9 mouse cellular contexts compared by ENCODE assay signal in the genomic region with DNA sequence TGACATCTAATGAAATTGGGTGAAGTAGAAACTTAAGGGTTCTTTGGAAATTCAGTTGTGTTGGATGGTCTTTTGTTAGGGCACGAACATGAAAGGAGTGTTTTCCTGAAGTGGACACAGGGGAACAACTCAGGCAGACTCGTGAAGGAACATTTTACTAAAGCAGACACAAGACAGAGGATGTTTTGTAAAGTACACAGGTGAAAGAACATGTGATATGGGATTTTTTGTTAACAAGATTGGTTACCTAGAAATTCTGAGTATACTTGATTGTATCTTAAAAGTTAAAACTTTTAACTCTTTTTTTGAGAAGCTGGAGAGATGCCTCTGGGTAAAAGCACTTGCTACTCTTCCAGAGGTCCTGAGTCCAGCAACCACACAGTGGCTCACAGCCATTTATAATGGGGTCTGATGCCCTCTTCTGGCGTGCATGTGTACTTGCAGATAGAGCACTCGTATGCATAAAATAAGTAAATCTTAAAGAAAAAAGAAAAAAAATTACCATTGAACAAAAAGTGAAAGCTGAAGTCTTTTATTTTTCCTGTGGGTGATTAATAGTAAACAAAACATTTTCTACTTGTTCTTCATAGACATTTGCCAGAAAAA. TPM values are rescaled to one million over a fixed set of nuclear protein-coding genes. Genes with fewer than 3 reads are reported as not detected.
A peak's percentile ranks its signal among the peaks of the same experiment; 100 is the strongest.
DNase-seq lines count a peak whose midpoint lies in the region; ATAC-seq and TF ChIP-seq lines count a peak whose summit lies in the region.
"Had no signal": no experiment of that assay in that cellular context is flagged by ENCODE, and none has a peak within 500 bp of the region (broad histone marks: within the 10 kb centered on the region; RNA-seq: fewer than 3 reads in every experiment).

No protein-coding gene starts in this region.

- 48% methylated on average over 4 of the region's 4 CpGs for WGBS in hindbrain, embryonic 10.5 days
- 31% methylated on average over 4 of the region's 4 CpGs for WGBS in hindbrain, embryonic 16.5 days
- 36% methylated on average over 4 of the region's 4 CpGs for WGBS in lung, embryonic 14.5 days

- peak; percentile 44 for DNase-seq in hindbrain, embryonic 10.5 days (ENCODE audit: low spot score)
- DNase-seq in CD4-positive, CD25-positive, alpha-beta regulatory T cell, adult 2 months (ENCODE audit: low read depth, low spot score), result peak; percentile 80
- peak; percentile 33 for DNase-seq in adrenal gland, adult 2 months
- DNase-seq in heart, postnatal 14 days, result peak; percentile 40 to 62
- DNase-seq in lung, embryonic 14.5 days, result peak; percentile 80
- DNase-seq in thymus, postnatal 0 days (ENCODE audit: low spot score), result peak; percentile 65
- DNase-seq in gastrocnemius, adult 8-10 months (ENCODE audit: low spot score in 2 of 2), result no peak

- no peaks in the 10 kb centered on the region for H3K9me3 ChIP-seq in hindbrain, embryonic 10.5 days
- H3K9me3 ChIP-seq in hindbrain, embryonic 16.5 days (ENCODE audit: control insufficient read depth, low read length), result no peaks in the 10 kb centered on the region
- no peaks in the 10 kb centered on the region for H3K9me3 ChIP-seq in lung, embryonic 14.5 days (ENCODE audit: low read depth, low read length)
- H3K9me3 ChIP-seq: limb, embryonic 15.5 days had no signal

- H3K36me3 ChIP-seq in hindbrain, embryonic 10.5 days, result no peaks in the 10 kb centered on the region
- H3K36me3 ChIP-seq in hindbrain, embryonic 16.5 days (ENCODE audit: control insufficient read depth, insufficient read depth, low read length), result no peaks in the 10 kb centered on the region
- H3K36me3 ChIP-seq in lung, embryonic 14.5 days (ENCODE audit: insufficient read depth), result no peaks in the 10 kb centered on the region
- H3K36me3 ChIP-seq: limb, embryonic 15.5 days had no signal

- no peak overlapping the region for H3K9ac ChIP-seq in hindbrain, embryonic 16.5 days (ENCODE audit: low read depth, low read length)
- H3K9ac ChIP-seq in lung, embryonic 14.5 days, result no peak overlapping the region
- H3K9ac ChIP-seq: limb, embryonic 15.5 days had no signal

- no peaks in the 10 kb centered on the region for H3K27me3 ChIP-seq in hindbrain, embryonic 10.5 days (ENCODE audit: insufficient read depth, poor library complexity, severe bottlenecking)
- no peaks in the 10 kb centered on the region for H3K27me3 ChIP-seq in hindbrain, embryonic 16.5 days (replicated peaks; ENCODE audit: control insufficient read depth, insufficient read depth, low read length)
- no peaks in the 10 kb centered on the region for H3K27me3 ChIP-seq in lung, embryonic 14.5 days (ENCODE audit: insufficient read depth, low read length)
- H3K27me3 ChIP-seq: limb, embryonic 15.5 days had no signal

- H3K4me3 ChIP-seq in hindbrain, embryonic 10.5 days, result no peak overlapping the region
- no peak overlapping the region for H3K4me3 ChIP-seq in hindbrain, embryonic 16.5 days (ENCODE audit: low read length)
- H3K4me3 ChIP-seq in lung, embryonic 14.5 days (ENCODE audit: low read depth, low read length), result no peak overlapping the region
- H3K4me3 ChIP-seq: limb, embryonic 15.5 days had no signal

- H3K4me1 ChIP-seq in hindbrain, embryonic 10.5 days (replicated peaks), result peaks cover 5% of the 10 kb centered on the region
- peaks cover 6% of the 10 kb centered on the region for H3K4me1 ChIP-seq in hindbrain, embryonic 16.5 days (ENCODE audit: control insufficient read depth, insufficient read depth, low read depth, low read length)
- peaks cover 8% of the 10 kb centered on the region for H3K4me1 ChIP-seq in lung, embryonic 14.5 days (ENCODE audit: insufficient read depth)

- ATAC-seq in hindbrain, embryonic 16.5 days, result no peak
- no peak for ATAC-seq in lung, embryonic 14.5 days (ENCODE audit: insufficient read depth)

- intact Hi-C loops in heart, postnatal 14 days (cut with DNase I), result loop anchor here (2.0 kb wide), 1 partner anchor 15 kb away; no protein-coding TSS in a partner anchor

- no peak overlapping the region for H3K27ac ChIP-seq in hindbrain, embryonic 10.5 days
- H3K27ac ChIP-seq in hindbrain, embryonic 16.5 days (ENCODE audit: low read depth, low read length), result no peak overlapping the region
- no peak overlapping the region for H3K27ac ChIP-seq in lung, embryonic 14.5 days (ENCODE audit: low read depth)
- H3K27ac ChIP-seq: limb, embryonic 15.5 days had no signal

- TF ChIP-seq CTCF in lung, embryonic 14.5 days (IDR thresholded peaks at IDR 0.05; ENCODE audit: low read depth), result peak; percentile 68

- H3K4me2 ChIP-seq in hindbrain, embryonic 16.5 days (ENCODE audit: low read length), result no peak overlapping the region
- no peak overlapping the region for H3K4me2 ChIP-seq in lung, embryonic 14.5 days
- H3K4me2 ChIP-seq: limb, embryonic 15.5 days had no signal

RNA-seq across cellular contexts. Expression of a gene that starts 54.4 kb away (rescaled TPM):
- 89.4 and 105 TPM in 2 replicates for polyA plus RNA-seq in hindbrain, embryonic 10.5 days (2016; fragmentation: Nextera tagmentation; extraction: Ambion mirVana)
- polyA plus RNA-seq in hindbrain, embryonic 16.5 days (2015; fragmentation: Nextera tagmentation; extraction: Ambion mirVana), result 60.0 and 61.0 TPM in 2 replicates
- total RNA-seq in adrenal gland, adult 2 months (2021), result 10 to 100 TPM; 41.4 to 50.6 TPM
- 2.6 and 2.7 TPM in 2 replicates for polyA plus RNA-seq in adrenal gland, adult 2 months (2012; rRNA removed)
- 100 to 1,000 TPM; 166 to 183 TPM for total RNA-seq in heart, postnatal 14 days (2021)
- polyA plus RNA-seq in lung, embryonic 14.5 days (2014; fragmentation: Nextera tagmentation; extraction: Ambion mirVana), result 200 and 208 TPM in 2 replicates
- polyA plus RNA-seq in thymus, postnatal 0 days (2015; fragmentation: Nextera tagmentation; extraction: Ambion mirVana), result 141 and 155 TPM in 2 replicates
- 10 to 100 TPM; 38.1 to 48.6 (median 44.4) TPM for total RNA-seq in gastrocnemius, adult 8-10 months (2022)

Comparison
In these comparisons a context has a peak if more than half of its experiments do, and no peak if none do; other contexts are left out.
1. DNase-seq: peak in hindbrain, embryonic 10.5 days (single experiment), CD4-positive, CD25-positive, alpha-beta regulatory T cell, adult 2 months (single experiment), adrenal gland, adult 2 months (single experiment), heart, postnatal 14 days (2 of 2), lung, embryonic 14.5 days (single experiment) and thymus, postnatal 0 days (single experiment); none in gastrocnemius, adult 8-10 months (0 of 2).
2. RNA of a gene that starts 54.4 kb away (polyA plus RNA-seq): 200 to 208 TPM in lung, embryonic 14.5 days, 141 to 155 TPM in thymus, postnatal 0 days, 89.4 to 105 TPM in hindbrain, embryonic 10.5 days and 60.0 to 61.0 TPM in hindbrain, embryonic 16.5 days; 2.6 to 2.7 TPM in adrenal gland, adult 2 months; every median in the first group is over 10 times any median in the second.